Mouse (Mus musculus): ENCODE data around the gene Mob3a.

DNA sequence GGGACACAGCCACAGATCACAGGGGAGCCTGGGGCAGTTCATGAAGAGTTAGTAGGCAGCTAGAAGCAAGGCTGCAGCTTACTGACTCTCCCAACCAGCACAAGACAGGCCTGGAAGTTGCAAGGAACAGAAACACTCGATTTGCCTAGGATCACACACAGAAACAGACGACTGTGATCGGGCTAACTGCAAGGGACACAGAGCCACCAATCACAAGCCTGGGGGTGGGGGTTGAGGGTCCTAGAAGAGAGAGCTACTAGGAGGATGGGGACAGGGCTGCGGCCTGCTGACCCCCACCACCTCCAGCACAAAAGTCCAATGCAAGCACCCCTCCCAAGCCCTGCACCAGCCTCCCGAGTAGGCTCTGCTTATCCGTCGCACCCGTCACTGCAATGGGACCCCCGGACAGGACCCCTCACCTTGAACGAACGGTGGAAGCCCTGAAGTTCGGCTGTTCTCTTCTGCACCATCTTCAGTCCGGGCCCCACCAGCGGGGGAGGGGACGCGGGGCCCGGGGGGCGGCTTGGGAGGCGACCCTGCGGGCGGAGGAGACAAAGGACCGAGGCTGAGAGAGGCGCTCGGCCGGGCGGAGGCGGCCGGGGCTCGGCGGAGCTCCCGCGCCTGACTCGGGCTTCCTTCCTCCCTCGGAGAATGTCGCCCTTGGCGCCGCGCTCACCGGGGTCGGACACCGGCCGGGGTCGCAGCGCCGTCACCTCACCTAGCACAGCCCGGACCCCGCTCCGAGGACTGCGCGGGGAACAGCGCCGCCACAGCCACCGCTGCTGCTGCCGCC lies 26.2 kb downstream of the Mob3a start:
- TF ChIP-seq CTCF (IDR thresholded peaks at IDR 0.05; ENCODE audit: control insufficient read depth, insufficient read depth, insufficient read length) (no peak), MYOG (IDR thresholded peaks at IDR 0.05; ENCODE audit: control insufficient read depth, extremely low read depth, insufficient read length) (no peak), USF1 (IDR thresholded peaks at IDR 0.05; ENCODE audit: low read depth) (no peak), CEBPB (IDR thresholded peaks at IDR 0.05; ENCODE audit: low read depth) (no peak), MAX (IDR thresholded peaks at IDR 0.05) (no peak), MYOD1 (IDR thresholded peaks at IDR 0.05; ENCODE audit: control insufficient read depth, insufficient read length, low read depth) (no peak), FOSL1 (IDR thresholded peaks at IDR 0.05; ENCODE audit: insufficient read depth, low read length, poor library complexity, severe bottlenecking) (no peak)

All from C2C12 (cell line).